Comparison of ENCODE assay signal across 9 mouse cellular contexts in the genomic region with DNA sequence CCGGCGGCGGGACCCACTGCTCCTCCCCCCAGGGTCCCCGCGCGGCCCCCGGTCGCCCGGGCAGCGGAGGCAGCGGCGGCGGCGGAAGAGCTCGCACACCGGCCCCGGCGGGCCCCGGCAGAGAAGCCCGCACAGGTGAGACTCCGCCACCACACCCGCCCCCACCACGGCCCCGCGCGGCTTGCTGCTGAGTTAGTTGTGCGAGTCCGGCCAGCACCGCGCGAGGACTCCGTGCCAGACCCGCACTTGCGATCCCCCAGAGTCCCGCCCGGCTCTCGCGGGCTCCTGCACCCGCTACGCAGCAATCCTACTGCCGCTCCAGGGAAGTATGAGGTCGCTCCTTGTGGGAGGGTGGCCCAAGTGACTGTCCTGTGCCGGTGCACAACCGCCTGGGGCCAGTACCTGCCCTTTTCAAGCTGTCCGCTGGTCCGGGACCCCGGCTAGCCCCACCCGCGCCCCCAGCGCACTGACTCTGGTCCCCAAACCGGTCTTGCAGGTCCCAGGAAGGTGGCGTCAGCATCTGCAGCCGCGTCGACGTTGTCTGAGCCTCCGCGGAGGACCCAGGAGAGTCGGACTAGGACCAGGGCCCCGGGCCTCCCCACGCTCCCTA. TPM values are rescaled to one million over a fixed set of nuclear protein-coding genes. Genes with fewer than 3 reads are reported as not detected.
DNase-seq lines count a peak whose midpoint lies in the region; ATAC-seq and TF ChIP-seq lines count a peak whose summit lies in the region.
"Had no signal": no experiment of that assay in that cellular context is flagged by ENCODE, and none has a peak within 500 bp of the region (broad histone marks: within the 10 kb centered on the region; RNA-seq: fewer than 3 reads in every experiment).

No protein-coding gene starts in this region.

- peak overlapping the region; percentile 84 for H3K4me3 ChIP-seq in heart, embryonic 10.5 days
- H3K4me3 ChIP-seq in forebrain, embryonic 15.5 days = peak overlapping the region; percentile 84
- H3K4me3 ChIP-seq in lung, embryonic 16.5 days (ENCODE audit: low read length) = peak overlapping the region; percentile 69

- peak; percentile 78 for DNase-seq in heart, embryonic 10.5 days (ENCODE audit: low spot score)
- DNase-seq in heart, adult 9 months (ENCODE audit: low spot score in 2 of 2) = no peak
- peak; percentile 53 for DNase-seq in brain, embryonic 14.5 days (ENCODE audit: low read depth)
- DNase-seq in kidney, adult 9 months = peak; percentile 58
- peak; percentile 26 to 34 for DNase-seq in right cerebral cortex, adult 2 months (ENCODE audit: low spot score in 2 of 2)

- H3K4me2 ChIP-seq in forebrain, embryonic 15.5 days (replicated peaks) = peak overlapping the region; percentile 99
- H3K4me2 ChIP-seq in lung, embryonic 16.5 days (ENCODE audit: low read depth, low read length) = peak overlapping the region; percentile 83

- H3K27me3 ChIP-seq in heart, embryonic 10.5 days (ENCODE audit: insufficient read depth, poor library complexity, severe bottlenecking) = peaks cover 73% of the 10 kb centered on the region
- H3K27me3 ChIP-seq in forebrain, embryonic 15.5 days = peaks cover 8% of the 10 kb centered on the region
- H3K27me3 ChIP-seq in lung, embryonic 16.5 days (ENCODE audit: control insufficient read depth, insufficient read depth, low read depth, low read length) = no peaks in the 10 kb centered on the region; the same call in 1 of the 2 replicates

- peaks cover 67% of the 10 kb centered on the region for H3K4me1 ChIP-seq in heart, embryonic 10.5 days
- peaks cover 17% of the 10 kb centered on the region for H3K4me1 ChIP-seq in forebrain, embryonic 15.5 days
- peaks cover 26% of the 10 kb centered on the region for H3K4me1 ChIP-seq in lung, embryonic 16.5 days (replicated peaks; ENCODE audit: control insufficient read depth, insufficient read depth, low read length)

- WGBS in heart, embryonic 10.5 days = 2% methylated on average over 50 of the region's 61 CpGs
- WGBS in forebrain, embryonic 15.5 days = under 1% methylated on average over 50 of the region's 61 CpGs
- under 1% methylated on average over 41 of the region's 61 CpGs for WGBS in lung, embryonic 16.5 days

- peak overlapping the region; percentile 87 for H3K27ac ChIP-seq in heart, embryonic 10.5 days
- H3K27ac ChIP-seq in forebrain, embryonic 15.5 days (replicated peaks) = no peak overlapping the region
- peak overlapping the region; percentile 84 for H3K27ac ChIP-seq in lung, embryonic 16.5 days (ENCODE audit: low read length)
- H3K27ac ChIP-seq: macrophage had no signal

- no peak for TF ChIP-seq POLR2A in brain, embryonic 14.5 days (IDR thresholded peaks at IDR 0.05; ENCODE audit: borderline replicate concordance, extremely low read depth, insufficient read depth, insufficient read length, poor library complexity, severe bottlenecking)

- H3K36me3 ChIP-seq in heart, embryonic 10.5 days = peaks cover 3% of the 10 kb centered on the region; the same call in 1 of the 2 replicates
- H3K36me3 ChIP-seq in forebrain, embryonic 15.5 days = no peaks in the 10 kb centered on the region
- no peaks in the 10 kb centered on the region for H3K36me3 ChIP-seq in lung, embryonic 16.5 days (ENCODE audit: control insufficient read depth, insufficient read depth, low read length)

- H3K9ac ChIP-seq in forebrain, embryonic 15.5 days (replicated peaks) = peak overlapping the region; percentile 68
- H3K9ac ChIP-seq in lung, embryonic 16.5 days (ENCODE audit: low read length) = peak overlapping the region; percentile 80

- H3K9me3 ChIP-seq in heart, embryonic 10.5 days = no peaks in the 10 kb centered on the region
- H3K9me3 ChIP-seq in forebrain, embryonic 15.5 days = no peaks in the 10 kb centered on the region
- H3K9me3 ChIP-seq in lung, embryonic 16.5 days (ENCODE audit: control insufficient read depth, low read length) = no peaks in the 10 kb centered on the region

- ATAC-seq in forebrain, embryonic 15.5 days (replicated peaks) = peak; percentile 66
- ATAC-seq in lung, embryonic 16.5 days (ENCODE audit: low read depth) = peak; percentile 71
- ATAC-seq in megakaryocyte-erythroid progenitor cell, adult 5-6 weeks (replicated peaks; ENCODE audit: low FRiP score, low TSS enrichment, poor library complexity, severe bottlenecking) = no peak

- TF ChIP-seq CTCF in brain, embryonic 14.5 days (IDR thresholded peaks at IDR 0.05; ENCODE audit: borderline replicate concordance, extremely low read depth, insufficient read depth, insufficient read length) = no peak

RNA-seq across cellular contexts. Expression of gene Stard10, which starts 4.4 kb away (rescaled TPM):
- 24.7 and 62.7 TPM in 2 replicates for polyA plus RNA-seq in heart, embryonic 10.5 days (2016; fragmentation: Nextera tagmentation; extraction: Ambion mirVana)
- 11.6 and 17.9 TPM in 2 replicates for polyA plus RNA-seq in brain, embryonic 14.5 days (2012; rRNA removed)
- polyA plus RNA-seq in forebrain, embryonic 15.5 days (2015; fragmentation: Nextera tagmentation; extraction: Ambion mirVana) = 5.8 and 8.0 TPM in 2 replicates
- 43.0 and 46.5 TPM in 2 replicates for polyA plus RNA-seq in lung, embryonic 16.5 days (2015; fragmentation: Nextera tagmentation; extraction: Ambion mirVana)
- total RNA-seq in megakaryocyte-erythroid progenitor cell, adult 5-6 weeks (2014; fragmentation: Nextera tagmentation) = 257 and 310 TPM in 2 replicates
- total RNA-seq in megakaryocyte-erythroid progenitor cell, adult 5-6 weeks (2017) = 103 and 198 TPM in 2 replicates

RNA-seq across cellular contexts. Expression of gene Atg16l2, which starts 19.3 kb away (rescaled TPM):
- polyA plus RNA-seq in heart, embryonic 10.5 days (2016; fragmentation: Nextera tagmentation; extraction: Ambion mirVana) = 19.2 and 22.1 TPM in 2 replicates
- polyA plus RNA-seq in brain, embryonic 14.5 days (2012; rRNA removed) = 21.6 and 29.6 TPM in 2 replicates
- 23.4 and 23.7 TPM in 2 replicates for polyA plus RNA-seq in forebrain, embryonic 15.5 days (2015; fragmentation: Nextera tagmentation; extraction: Ambion mirVana)
- polyA plus RNA-seq in lung, embryonic 16.5 days (2015; fragmentation: Nextera tagmentation; extraction: Ambion mirVana) = 19.6 and 22.6 TPM in 2 replicates
- 6.1 and 15.3 TPM in 2 replicates for total RNA-seq in megakaryocyte-erythroid progenitor cell, adult 5-6 weeks (2014; fragmentation: Nextera tagmentation)
- total RNA-seq in megakaryocyte-erythroid progenitor cell, adult 5-6 weeks (2017) = 0.70 and 1.6 TPM in 2 replicates

RNA-seq across cellular contexts. Expression of gene Arap1, which starts 26.5 kb away (rescaled TPM):
- 15.9 and 24.6 TPM in 2 replicates for polyA plus RNA-seq in heart, embryonic 10.5 days (2016; fragmentation: Nextera tagmentation; extraction: Ambion mirVana)
- polyA plus RNA-seq in brain, embryonic 14.5 days (2012; rRNA removed) = 13.1 and 17.1 TPM in 2 replicates
- polyA plus RNA-seq in forebrain, embryonic 15.5 days (2015; fragmentation: Nextera tagmentation; extraction: Ambion mirVana) = 6.0 and 7.0 TPM in 2 replicates
- polyA plus RNA-seq in lung, embryonic 16.5 days (2015; fragmentation: Nextera tagmentation; extraction: Ambion mirVana) = 115 and 118 TPM in 2 replicates
- 68.9 and 88.4 TPM in 2 replicates for total RNA-seq in megakaryocyte-erythroid progenitor cell, adult 5-6 weeks (2014; fragmentation: Nextera tagmentation)
- total RNA-seq in megakaryocyte-erythroid progenitor cell, adult 5-6 weeks (2017) = 20.1 and 31.0 TPM in 2 replicates

Comparison
In these comparisons a context has a peak if more than half of its experiments do, and no peak if none do; other contexts are left out.
1. DNase-seq: peak in heart, embryonic 10.5 days (single experiment), brain, embryonic 14.5 days (single experiment), kidney, adult 9 months (single experiment) and right cerebral cortex, adult 2 months (2 of 2); none in heart, adult 9 months (0 of 2).
2. Peak in every context shown above with its lines, with median percentiles within 50 percentile points of each other: H3K4me3 ChIP-seq.